Mouse (Mus musculus): ENCODE results near the gene Nlgn2. TPM values are rescaled to one million over a fixed set of nuclear protein-coding genes. Genes with fewer than 3 reads are reported as not detected.

The Nlgn2 gene
- polyA plus RNA-seq, 1 experiment, result 19.6 TPM

GRCm38 (mm10) chr11:69881787-69882670, 44.4 kb upstream of the Nlgn2 start:
- no peak for TF ChIP-seq CTCF (IDR thresholded peaks at IDR 0.05; ENCODE audit: low read depth, low read length)
- TF ChIP-seq POLR2A (IDR thresholded peaks at IDR 0.05; ENCODE audit: insufficient read depth, low read length), result no peak
- TF ChIP-seq EP300 (IDR thresholded peaks at IDR 0.05; ENCODE audit: insufficient read depth, low read depth, low read length), result no peak
- Histone ChIP-seq H3K4me3 (ENCODE audit: low read depth, low read length) (peak overlapping the region; percentile 81), H3K9me3 (replicated peaks; ENCODE audit: control insufficient read depth, insufficient read depth, low read length, poor library complexity, severe bottlenecking) (no peaks in the 10 kb centered on the region), H3K27ac (ENCODE audit: insufficient read depth, low read length) (peak overlapping the region; percentile 21; the same call in 1 of the 2 replicates), H3K4me1 (ENCODE audit: control insufficient read depth, insufficient read depth, low read length) (peaks cover 1% of the 10 kb centered on the region), H3K27me3 (ENCODE audit: control insufficient read depth, insufficient read depth, low read length, poor library complexity, severe bottlenecking) (no peaks in the 10 kb centered on the region), H3K36me3 (ENCODE audit: control insufficient read depth, insufficient read depth, low read length, poor library complexity, severe bottlenecking) (no peaks in the 10 kb centered on the region), H3K9ac (ENCODE audit: low read depth, poor library complexity, severe bottlenecking) (peak overlapping the region; percentile 49)

- H3K9ac ChIP-seq (ENCODE audit: low read depth, poor library complexity, severe bottlenecking), result peak within 1 kb of the TSS; percentile 49
- TF ChIP-seq EP300 (IDR thresholded peaks at IDR 0.05; ENCODE audit: insufficient read depth, low read depth, low read length) (no peak), CTCF (IDR thresholded peaks at IDR 0.05; ENCODE audit: low read depth, low read length) (peak; percentile 4)
- H3K36me3 ChIP-seq (ENCODE audit: control insufficient read depth, insufficient read depth, low read length, poor library complexity, severe bottlenecking), result no peaks in the 10 kb centered on the region
- H3K9me3 ChIP-seq (replicated peaks; ENCODE audit: control insufficient read depth, insufficient read depth, low read length, poor library complexity, severe bottlenecking), result no peaks in the 10 kb centered on the region
- H3K4me3 ChIP-seq (ENCODE audit: low read depth, low read length), result peak within 1 kb of the TSS; percentile 81
- H3K27ac ChIP-seq (ENCODE audit: insufficient read depth, low read length), result peak within 1 kb of the TSS; percentile 34; the same call in 1 of the 2 replicates
- H3K4me1 ChIP-seq (ENCODE audit: control insufficient read depth, insufficient read depth, low read length), result peaks cover 1% of the 10 kb centered on the region
- no peaks in the 10 kb centered on the region for H3K27me3 ChIP-seq (ENCODE audit: control insufficient read depth, insufficient read depth, low read length, poor library complexity, severe bottlenecking)
Measured at GRCm38 (mm10) chr11:69880853-69881603, 43.4 kb upstream of the Nlgn2 start, which contains the start of gene Kctd11. Gene Kctd11, minus strand, starts transcription at chr11:69881406.

DNA sequence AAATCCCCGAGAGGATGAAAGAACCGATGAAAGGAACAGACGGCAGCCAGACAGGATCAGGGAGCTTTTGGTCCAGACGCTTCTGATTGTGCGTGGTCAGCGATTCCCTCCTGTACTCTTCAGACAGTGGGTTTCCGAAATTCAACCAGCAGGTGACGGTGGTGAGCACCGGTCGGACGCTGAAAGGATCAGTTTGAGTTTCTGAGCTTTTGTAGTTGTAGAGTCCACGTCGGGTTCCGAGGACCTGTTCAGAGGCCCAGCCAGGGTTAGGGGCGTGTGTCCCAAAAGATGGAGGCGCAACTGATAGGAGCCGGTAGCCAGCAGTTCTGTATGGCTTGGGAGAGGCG, 42.9 kb upstream of the Nlgn2 start:
- Histone ChIP-seq H3K4me1 (ENCODE audit: control insufficient read depth, insufficient read depth, low read length) (peaks cover 1% of the 10 kb centered on the region), H3K9me3 (replicated peaks; ENCODE audit: control insufficient read depth, insufficient read depth, low read length, poor library complexity, severe bottlenecking) (no peaks in the 10 kb centered on the region), H3K27me3 (ENCODE audit: control insufficient read depth, insufficient read depth, low read length, poor library complexity, severe bottlenecking) (no peaks in the 10 kb centered on the region), H3K36me3 (ENCODE audit: control insufficient read depth, insufficient read depth, low read length, poor library complexity, severe bottlenecking) (no peaks in the 10 kb centered on the region), H3K27ac (ENCODE audit: insufficient read depth, low read length) (peak overlapping the region; percentile 34; the same call in 1 of the 2 replicates), H3K9ac (ENCODE audit: low read depth, poor library complexity, severe bottlenecking) (peak overlapping the region; percentile 49), H3K4me3 (ENCODE audit: low read depth, low read length) (peak overlapping the region; percentile 81)
- TF ChIP-seq CTCF (IDR thresholded peaks at IDR 0.05; ENCODE audit: low read depth, low read length) (peak; percentile 66), EP300 (IDR thresholded peaks at IDR 0.05; ENCODE audit: insufficient read depth, low read depth, low read length) (no peak)

GRCm38 (mm10) chr11:69879711-69880110, 42.1 kb upstream of the Nlgn2 start:
- TF ChIP-seq EP300 (IDR thresholded peaks at IDR 0.05; ENCODE audit: insufficient read depth, low read depth, low read length), result no peak
- no peak for TF ChIP-seq CTCF (IDR thresholded peaks at IDR 0.05; ENCODE audit: low read depth, low read length)
- no peak for TF ChIP-seq POLR2A (IDR thresholded peaks at IDR 0.05; ENCODE audit: insufficient read depth, low read length)
- Histone ChIP-seq H3K4me3 (ENCODE audit: low read depth, low read length) (peak overlapping the region; percentile 8), H3K9ac (ENCODE audit: low read depth, poor library complexity, severe bottlenecking) (peak overlapping the region; percentile 49), H3K36me3 (ENCODE audit: control insufficient read depth, insufficient read depth, low read length, poor library complexity, severe bottlenecking) (no peaks in the 10 kb centered on the region), H3K4me1 (ENCODE audit: control insufficient read depth, insufficient read depth, low read length) (peaks cover 1% of the 10 kb centered on the region), H3K9me3 (replicated peaks; ENCODE audit: control insufficient read depth, insufficient read depth, low read length, poor library complexity, severe bottlenecking) (no peaks in the 10 kb centered on the region), H3K27me3 (ENCODE audit: control insufficient read depth, insufficient read depth, low read length, poor library complexity, severe bottlenecking) (no peaks in the 10 kb centered on the region), H3K27ac (ENCODE audit: insufficient read depth, low read length) (no peak overlapping the region)

DNA sequence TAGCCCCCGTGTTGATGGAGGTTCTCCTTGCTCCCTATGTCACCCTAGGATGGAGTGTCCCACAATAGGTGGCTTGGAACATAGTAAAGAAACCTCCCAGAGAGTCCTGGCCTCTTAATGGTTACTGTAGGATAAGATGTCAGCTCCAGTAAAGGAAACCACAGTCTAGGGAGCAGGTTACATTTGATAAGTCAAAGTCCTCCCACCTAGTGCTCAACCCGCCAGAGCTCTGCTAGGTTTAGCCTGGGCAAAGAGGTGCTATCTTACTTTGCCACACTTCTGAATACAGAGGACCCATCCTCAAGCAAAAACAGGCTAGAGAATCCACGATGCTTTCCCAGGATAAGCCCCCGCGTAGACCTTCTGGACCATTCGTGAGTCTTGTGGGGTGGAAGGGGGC, 41.4 kb upstream of the Nlgn2 start:
- H3K36me3 ChIP-seq (ENCODE audit: control insufficient read depth, insufficient read depth, low read length, poor library complexity, severe bottlenecking), result no peaks in the 10 kb centered on the region
- H3K27ac ChIP-seq (ENCODE audit: insufficient read depth, low read length), result no peak overlapping the region
- no peak for TF ChIP-seq EP300 (IDR thresholded peaks at IDR 0.05; ENCODE audit: insufficient read depth, low read depth, low read length)
- H3K4me1 ChIP-seq (ENCODE audit: control insufficient read depth, insufficient read depth, low read length), result peaks cover 1% of the 10 kb centered on the region
- peak overlapping the region; percentile 49; the same call in 1 of the 2 replicates for H3K9ac ChIP-seq (ENCODE audit: low read depth, poor library complexity, severe bottlenecking)
- no peaks in the 10 kb centered on the region for H3K27me3 ChIP-seq (ENCODE audit: control insufficient read depth, insufficient read depth, low read length, poor library complexity, severe bottlenecking)
- H3K9me3 ChIP-seq (replicated peaks; ENCODE audit: control insufficient read depth, insufficient read depth, low read length, poor library complexity, severe bottlenecking), result no peaks in the 10 kb centered on the region
- H3K4me3 ChIP-seq (ENCODE audit: low read depth, low read length), result no peak overlapping the region

DNA sequence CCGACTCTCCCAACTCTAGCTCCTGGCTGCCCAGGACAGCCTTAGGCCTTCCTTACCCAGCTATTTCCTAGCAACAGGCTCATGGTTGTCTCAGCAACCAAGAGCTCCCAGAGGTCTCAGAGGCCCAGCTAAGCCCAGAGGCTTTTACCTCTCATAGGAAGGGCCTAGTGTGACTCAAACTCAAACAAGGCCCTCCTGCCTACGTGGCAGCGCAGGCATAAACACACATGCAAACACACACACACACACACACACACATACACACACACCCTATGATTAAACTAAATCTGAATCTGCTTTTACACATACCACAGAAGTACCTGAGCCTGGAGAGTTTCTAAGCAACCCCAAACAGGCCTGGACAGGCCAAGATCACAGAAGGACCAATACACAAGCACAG, 40.8 kb upstream of the Nlgn2 start:
- Histone ChIP-seq H3K36me3 (ENCODE audit: control insufficient read depth, insufficient read depth, low read length, poor library complexity, severe bottlenecking) (no peaks in the 10 kb centered on the region), H3K4me3 (ENCODE audit: low read depth, low read length) (no peak overlapping the region), H3K4me1 (ENCODE audit: control insufficient read depth, insufficient read depth, low read length) (peaks cover 1% of the 10 kb centered on the region), H3K9me3 (replicated peaks; ENCODE audit: control insufficient read depth, insufficient read depth, low read length, poor library complexity, severe bottlenecking) (no peaks in the 10 kb centered on the region), H3K27ac (ENCODE audit: insufficient read depth, low read length) (no peak overlapping the region), H3K9ac (ENCODE audit: low read depth, poor library complexity, severe bottlenecking) (peak overlapping the region; percentile 79; the same call in 1 of the 2 replicates), H3K27me3 (ENCODE audit: control insufficient read depth, insufficient read depth, low read length, poor library complexity, severe bottlenecking) (no peaks in the 10 kb centered on the region)
- no peak for TF ChIP-seq EP300 (IDR thresholded peaks at IDR 0.05; ENCODE audit: insufficient read depth, low read depth, low read length)
- no peak for TF ChIP-seq CTCF (IDR thresholded peaks at IDR 0.05; ENCODE audit: low read depth, low read length)
- no peak for TF ChIP-seq POLR2A (IDR thresholded peaks at IDR 0.05; ENCODE audit: insufficient read depth, low read length)

All from ES-Bruce4 (cell line).